9 mouse cellular contexts compared by ENCODE assay signal in the genomic region with DNA sequence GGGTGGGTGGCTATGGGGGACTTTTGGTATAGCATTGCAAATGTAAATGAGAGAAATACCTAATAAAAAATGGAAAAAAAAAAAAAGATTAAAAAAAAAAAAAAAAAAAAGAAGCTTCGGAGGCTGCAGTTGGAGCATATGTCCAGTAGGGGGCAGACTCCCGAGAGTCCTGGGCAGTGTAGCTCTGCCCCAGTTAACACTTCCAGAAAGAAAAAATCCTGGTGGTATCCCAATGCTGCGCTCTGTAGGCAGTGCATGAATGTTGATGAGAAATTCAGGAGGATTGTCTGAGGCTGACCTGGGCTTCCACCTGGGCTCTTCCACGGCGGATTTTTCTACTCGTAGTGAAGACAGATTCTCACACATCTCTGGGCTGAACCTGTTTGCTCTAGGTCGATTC. TPM values are rescaled to one million over a fixed set of nuclear protein-coding genes. Genes with fewer than 3 reads are reported as not detected.
DNase-seq lines count a peak whose midpoint lies in the region; ATAC-seq lines count a peak whose summit lies in the region.
"Had no signal": no experiment of that assay in that cellular context is flagged by ENCODE, and none has a peak within 500 bp of the region (broad histone marks: within the 10 kb centered on the region; RNA-seq: fewer than 3 reads in every experiment).

No protein-coding gene starts in this region.

- 62% methylated on average over 6 of the region's 7 CpGs for WGBS in kidney, embryonic 14.5 days
- WGBS in liver, embryonic 13.5 days (ENCODE audit: insufficient replicate concordance), result 41% methylated on average over 7 of the region's 7 CpGs

- H3K9ac ChIP-seq in kidney, embryonic 14.5 days (ENCODE audit: low read depth, low read length), result no peak overlapping the region
- H3K9ac ChIP-seq in liver, embryonic 13.5 days, result no peak overlapping the region

- no peaks in the 10 kb centered on the region for H3K4me1 ChIP-seq in kidney, embryonic 14.5 days (ENCODE audit: control insufficient read depth, insufficient read depth, low read length)
- peaks cover 5% of the 10 kb centered on the region; the same call in 1 of the 2 replicates for H3K4me1 ChIP-seq in liver, embryonic 13.5 days (replicated peaks)

- H3K36me3 ChIP-seq in kidney, embryonic 14.5 days (ENCODE audit: control insufficient read depth, insufficient read depth, low read length), result no peaks in the 10 kb centered on the region
- no peaks in the 10 kb centered on the region for H3K36me3 ChIP-seq in liver, embryonic 13.5 days
- H3K36me3 ChIP-seq: G1E had no signal

- H3K4me2 ChIP-seq in kidney, embryonic 14.5 days (replicated peaks; ENCODE audit: low read depth, low read length), result no peak overlapping the region
- no peak overlapping the region for H3K4me2 ChIP-seq in liver, embryonic 13.5 days

- H3K4me3 ChIP-seq in kidney, embryonic 14.5 days (ENCODE audit: low read length), result no peak overlapping the region
- no peak overlapping the region for H3K4me3 ChIP-seq in liver, embryonic 13.5 days (replicated peaks)

- H3K27me3 ChIP-seq in kidney, embryonic 14.5 days (ENCODE audit: control insufficient read depth, insufficient read depth, low read length), result no peaks in the 10 kb centered on the region
- H3K27me3 ChIP-seq in liver, embryonic 13.5 days, result no peaks in the 10 kb centered on the region

- no peaks in the 10 kb centered on the region for H3K9me3 ChIP-seq in kidney, embryonic 14.5 days (ENCODE audit: control insufficient read depth, low read length)
- H3K9me3 ChIP-seq in liver, embryonic 13.5 days (replicated peaks), result no peaks in the 10 kb centered on the region
- H3K9me3 ChIP-seq: G1E had no signal

- no peak overlapping the region for H3K27ac ChIP-seq in kidney, embryonic 14.5 days (ENCODE audit: low read depth, low read length)
- H3K27ac ChIP-seq in liver, embryonic 13.5 days, result no peak overlapping the region

- DNase-seq in adrenal gland, postnatal 36 days, result peak; percentile 28 to 40
- DNase-seq in adrenal gland, adult 8-10 months, result no peak
- peak; percentile 35 to 38 for DNase-seq in kidney, postnatal 25 days
- DNase-seq in B cell, adult 2 months, result peak; percentile 61 to 66
- no peak for DNase-seq in liver, embryonic 13.5 days
- DNase-seq in layer of hippocampus, adult 11-12 months (ENCODE audit: low spot score), result no peak
- DNase-seq in urinary bladder, adult 2 months (ENCODE audit: low spot score), result no peak

- no peak for ATAC-seq in kidney, embryonic 14.5 days (ENCODE audit: low FRiP score, low TSS enrichment)
- ATAC-seq in liver, embryonic 13.5 days (ENCODE audit: low read depth), result 0 out of 2 replicates have a peak, but pooled peaks have one; percentile 43

RNA-seq across cellular contexts. Expression of a gene that starts 42.7 kb away (rescaled TPM):
- 10 to 100 TPM; 15.4 to 15.5 TPM for total RNA-seq in adrenal gland, postnatal 36 days (2021)
- total RNA-seq in adrenal gland, adult 8-10 months (2022), result 10 to 100 TPM; 12.0 to 20.5 (median 15.5) TPM
- polyA plus RNA-seq in kidney, embryonic 14.5 days (2014; fragmentation: Nextera tagmentation; extraction: Ambion mirVana), result 24.0 and 27.3 TPM in 2 replicates
- polyA plus RNA-seq in liver, embryonic 13.5 days (2015; fragmentation: Nextera tagmentation; extraction: Ambion mirVana), result 9.1 and 13.2 TPM in 2 replicates
- polyA plus RNA-seq in urinary bladder, adult 2 months (2012; rRNA removed), result 6.0 and 7.6 TPM in 2 replicates

RNA-seq across cellular contexts. Expression of a gene that starts 50.7 kb away (rescaled TPM):
- total RNA-seq in adrenal gland, postnatal 36 days (2021), result 10 to 100 TPM; 28.6 to 36.8 TPM
- 10 to 100 TPM; 21.2 to 39.9 (median 34.8) TPM for total RNA-seq in adrenal gland, adult 8-10 months (2022)
- 26.2 and 58.0 TPM in 2 replicates for polyA plus RNA-seq in kidney, embryonic 14.5 days (2014; fragmentation: Nextera tagmentation; extraction: Ambion mirVana)
- 12.5 and 15.7 TPM in 2 replicates for polyA plus RNA-seq in liver, embryonic 13.5 days (2015; fragmentation: Nextera tagmentation; extraction: Ambion mirVana)
- 16.5 and 17.7 TPM in 2 replicates for polyA plus RNA-seq in urinary bladder, adult 2 months (2012; rRNA removed)
- polyA plus RNA-seq: G1E had no signal

Comparison
In these comparisons a context has a peak if more than half of its experiments do, and no peak if none do; other contexts are left out.
1. DNase-seq: peak in adrenal gland, postnatal 36 days (2 of 2), kidney, postnatal 25 days (2 of 2) and B cell, adult 2 months (2 of 2); none in adrenal gland, adult 8-10 months (single experiment), liver, embryonic 13.5 days (single experiment), layer of hippocampus, adult 11-12 months (single experiment) and urinary bladder, adult 2 months (single experiment).